Mouse (Mus musculus) stomach, postnatal 0 days (tissue): ENCODE data around the gene Spatc1l.

Experiments used
- CTCF ChIP-seq: IDR thresholded peaks from 2 replicates; pipeline ENCODE4 v1.5.1; 2016; ENCODE audit warnings: antibody characterized with exemption, low read depth, mild to moderate bottlenecking, moderate library complexity
- EP300 ChIP-seq: optimal IDR thresholded peaks from 2 replicates; pipeline ENCODE3; 2016; ENCODE audit warnings: antibody characterized with exemption

- no peak for TF ChIP-seq CTCF
- no peak for TF ChIP-seq EP300
Observed at GRCm38 (mm10) chr10:76596338-76596737, 34.3 kb downstream of the Spatc1l start.
